Mouse (Mus musculus) spleen, postnatal 0 days (tissue): ENCODE data around the gene Dmac1. TPM values are rescaled to one million over a fixed set of nuclear protein-coding genes. Genes with fewer than 3 reads are reported as not detected.

Source experiments
- polyA plus RNA-seq: library from polyadenylated mRNA; unstranded; fragments of >200 nt; fragmentation: Nextera tagmentation; extraction: Ambion mirVana; gene quantifications from 2 replicates; pipeline ENCODE4 v1.2.1, GENCODE M21; 2015

Dmac1 gene
- 81.9 and 85.9 TPM in 2 replicates for polyA plus RNA-seq

GRCm38 (mm10) chr4:75278197-75279175 is at the start of gene Dmac1:
TSS of gene Dmac1 (minus strand) at chr4:75278305.

